Mouse (Mus musculus) lung, adult 2 months (tissue): ENCODE results near the gene Sbno2. TPM values are rescaled to one million over a fixed set of nuclear protein-coding genes. Genes with fewer than 3 reads are reported as not detected.

Source experiments
- DNase-seq: peaks from one replicate; pipeline ENCODE4 v3.0.0; 2022
- H3K4me1 ChIP-seq: fragments of 200-500 bp; 2 replicates; pipeline ENCODE4 v1.6.1; 2011; ENCODE audit warnings: low read length; ENCODE audit not compliant: control insufficient read depth, insufficient read depth
- H3K4me3 ChIP-seq: fragments of 200-500 bp; replicated peaks from 2 replicates; pipeline ENCODE3; 2011; ENCODE audit warnings: low read depth, mild to moderate bottlenecking, control low read depth, low read length; ENCODE audit errors: extremely low read depth
- CTCF ChIP-seq: fragments of 200-500 bp; IDR thresholded peaks from 2 replicates; pipeline ENCODE4 v1.5.1; 2011; ENCODE audit warnings: mild to moderate bottlenecking, low read length, control low read depth; ENCODE audit not compliant: insufficient read depth
- POLR2A ChIP-seq: fragments of 200-500 bp; IDR thresholded peaks from 2 replicates; pipeline ENCODE4 v1.6.1; 2011; ENCODE audit warnings: low read depth, mild to moderate bottlenecking, control low read depth, low read length, borderline replicate concordance; ENCODE audit errors: extremely low read depth
- WGBS: fragments of 180-500 bp; shearing (Covaris S2); methylation state at CpG from one replicate; pipeline ENCODE4 v1.1.7; 2018; 5-methylcytosine and 5-hydroxymethylcytosine counted together
- polyA plus RNA-seq: library from polyadenylated mRNA; depleted of rRNA; stranded (reverse); fragments of >200 nt; gene quantifications from 2 replicates; pipeline ENCODE4 v1.2.3, GENCODE M21; 2012

The Sbno2 gene
- polyA plus RNA-seq, 1 experiment: 85.8 TPM

DNA sequence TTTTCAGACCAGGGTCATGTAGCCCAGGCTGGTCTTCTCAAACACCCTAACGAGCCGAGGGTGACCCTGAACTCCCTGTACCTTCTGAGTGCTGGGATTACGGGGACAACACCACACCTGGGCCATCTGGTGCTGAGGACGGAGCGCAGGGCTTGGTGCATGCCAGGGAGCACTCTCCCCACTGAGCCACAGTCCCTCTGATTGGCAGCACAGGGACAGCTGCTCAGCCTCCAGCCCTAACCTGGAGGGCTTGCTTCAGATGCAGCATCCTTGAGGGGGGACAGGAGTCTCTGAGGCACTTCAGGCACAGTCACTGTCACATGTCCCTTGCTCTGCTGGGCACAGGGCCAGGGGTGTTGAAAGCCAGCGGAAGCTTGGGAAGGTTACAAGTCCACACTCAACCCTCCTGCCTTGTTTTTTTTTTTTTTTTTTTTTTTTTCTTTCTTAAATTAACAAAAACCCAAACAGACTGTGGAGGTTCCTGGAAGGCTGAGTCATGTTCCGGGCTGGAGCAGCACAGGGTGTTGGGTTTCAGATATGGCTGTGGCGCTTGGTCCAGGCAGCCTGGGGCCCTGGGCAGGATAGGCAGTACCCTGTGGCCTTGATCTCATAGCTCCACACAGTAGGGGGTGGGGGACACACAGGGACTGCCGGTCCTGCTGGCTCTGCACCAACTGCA, 34.4 kb downstream of the Sbno2 start:
- DNase-seq: peak; percentile 75
- Histone ChIP-seq H3K4me3 (no peak overlapping the region), H3K4me1 (peaks cover 45% of the 10 kb centered on the region)
- 28% methylated on average over 9 of the region's 9 CpGs for whole genome bisulfite sequencing
- no peak for TF ChIP-seq CTCF
- TF ChIP-seq POLR2A: no peak; the same call in 1 of the 2 replicates

DNA sequence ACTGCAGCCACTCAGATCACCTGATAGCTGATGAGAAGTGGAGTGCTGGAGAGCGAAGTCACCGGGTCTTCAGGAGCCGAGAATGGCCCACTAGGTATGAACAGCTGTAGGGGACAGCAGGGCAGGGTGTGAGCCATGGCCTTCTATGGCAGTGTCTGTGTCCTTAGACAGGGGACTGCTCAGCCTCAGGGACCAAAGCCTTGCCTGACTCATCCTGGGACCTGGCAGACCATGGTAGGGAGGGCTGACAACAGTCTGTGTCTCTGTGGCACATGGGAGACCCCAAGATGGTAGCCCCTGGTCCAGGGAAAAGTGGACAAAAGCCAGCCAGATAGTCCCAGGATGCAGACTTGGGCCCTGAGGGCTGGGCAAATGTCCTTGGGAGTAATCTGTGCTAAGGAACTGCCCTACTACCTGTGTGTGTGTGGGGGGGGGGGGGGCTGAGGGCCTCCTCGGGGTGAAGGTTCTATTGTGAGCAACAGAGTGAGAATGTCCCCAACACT, 35.4 kb downstream of the Sbno2 start:
- Histone ChIP-seq H3K4me1 (peaks cover 39% of the 10 kb centered on the region), H3K4me3 (no peak overlapping the region)
- TF ChIP-seq POLR2A (no peak), CTCF (no peak)
- 89% methylated on average over 4 of the region's 4 CpGs for WGBS
- no peak for DNase-seq

DNA sequence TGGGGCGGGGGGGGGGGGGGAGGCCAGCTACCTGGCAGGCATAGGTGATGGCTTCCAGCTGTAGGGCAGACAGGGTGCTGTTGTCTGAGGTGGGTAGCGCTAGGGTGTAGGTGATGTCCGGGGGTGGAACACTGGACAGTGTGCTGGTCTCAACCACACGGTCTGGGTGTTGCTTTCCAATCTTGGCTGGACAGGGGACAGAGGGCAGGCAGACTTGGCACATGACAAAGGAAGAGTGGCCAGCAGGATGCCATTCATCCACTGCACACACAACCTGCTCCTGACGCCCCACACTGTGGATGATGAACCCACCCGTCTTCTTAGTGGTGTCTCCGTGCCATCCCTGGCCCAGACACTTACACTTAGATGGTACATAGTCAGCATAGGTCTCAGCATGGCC, 36.1 kb downstream of the Sbno2 start:
- Histone ChIP-seq H3K4me3 (no peak overlapping the region), H3K4me1 (peaks cover 34% of the 10 kb centered on the region)
- TF ChIP-seq POLR2A (no peak), CTCF (no peak)
- no peak for DNase-seq
- 82% methylated on average over 6 of the region's 7 CpGs for WGBS

DNA sequence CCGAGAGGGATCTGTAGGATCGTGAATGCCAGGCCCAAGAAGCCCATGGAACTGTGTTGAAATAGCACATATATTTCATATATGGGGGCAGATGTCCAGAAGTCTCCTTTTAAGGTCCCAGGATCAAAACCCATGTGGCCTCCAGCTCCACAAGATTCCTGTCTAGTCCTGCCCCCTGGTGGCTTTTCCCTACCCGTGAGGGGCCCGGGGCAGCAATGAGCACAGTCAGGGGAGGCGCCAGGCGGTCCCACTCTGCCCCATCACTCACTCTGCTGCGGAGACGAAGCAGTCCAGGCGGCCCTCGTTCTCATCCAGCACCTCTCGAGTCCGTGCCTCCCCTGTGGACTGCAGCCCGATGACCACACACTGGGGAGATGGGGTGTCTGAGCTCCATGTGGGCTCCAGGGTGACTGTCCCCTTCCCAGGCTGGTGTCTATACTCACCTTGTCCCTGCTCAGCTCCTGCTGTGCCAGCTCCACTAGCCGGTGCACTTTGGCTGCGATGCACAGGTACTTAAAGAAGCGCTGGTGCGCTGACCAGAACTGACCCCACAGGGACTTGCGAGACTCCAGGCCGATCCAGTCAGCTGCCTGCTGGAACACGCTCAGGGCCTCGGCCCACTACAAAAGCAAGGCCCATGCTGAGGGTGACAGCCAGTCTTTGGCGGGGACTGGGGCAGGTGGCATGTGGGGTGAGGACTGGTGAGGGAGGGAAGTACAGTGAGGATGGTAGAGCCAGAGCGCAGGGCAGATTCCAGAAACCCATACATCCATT, 41.3 kb downstream of the Sbno2 start:
- WGBS: 80% methylated on average over 23 of the region's 23 CpGs
- H3K4me3 ChIP-seq: no peak overlapping the region
- no peak for DNase-seq
- H3K4me1 ChIP-seq: no peaks in the 10 kb centered on the region
- TF ChIP-seq CTCF (no peak), POLR2A (no peak)

DNA sequence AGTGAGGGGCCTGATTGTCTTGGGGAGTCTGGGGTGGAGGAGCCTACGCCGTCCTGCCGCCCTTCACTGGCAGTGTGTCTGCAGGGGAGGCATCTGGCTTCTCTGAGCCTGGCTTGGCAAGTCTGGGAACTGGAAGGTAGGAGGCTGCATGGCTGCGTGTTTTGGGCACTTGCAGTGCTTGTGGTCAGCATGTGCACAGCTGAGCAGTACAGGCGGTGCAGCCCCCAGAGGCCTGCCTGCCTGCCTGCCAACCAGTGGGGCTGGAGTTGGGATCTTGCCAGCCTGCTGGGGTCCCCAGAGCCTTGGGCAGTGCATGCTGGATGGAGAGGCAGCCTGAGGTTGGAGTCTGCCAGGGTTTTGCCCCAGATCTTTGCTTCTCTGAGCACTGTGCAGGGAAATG, 42.3 kb downstream of the Sbno2 start:
- no peak for DNase-seq
- Histone ChIP-seq H3K4me1 (no peaks in the 10 kb centered on the region), H3K4me3 (no peak overlapping the region)
- whole genome bisulfite sequencing: 94% methylated on average over 5 of the region's 5 CpGs
- TF ChIP-seq POLR2A (no peak), CTCF (no peak)

DNA sequence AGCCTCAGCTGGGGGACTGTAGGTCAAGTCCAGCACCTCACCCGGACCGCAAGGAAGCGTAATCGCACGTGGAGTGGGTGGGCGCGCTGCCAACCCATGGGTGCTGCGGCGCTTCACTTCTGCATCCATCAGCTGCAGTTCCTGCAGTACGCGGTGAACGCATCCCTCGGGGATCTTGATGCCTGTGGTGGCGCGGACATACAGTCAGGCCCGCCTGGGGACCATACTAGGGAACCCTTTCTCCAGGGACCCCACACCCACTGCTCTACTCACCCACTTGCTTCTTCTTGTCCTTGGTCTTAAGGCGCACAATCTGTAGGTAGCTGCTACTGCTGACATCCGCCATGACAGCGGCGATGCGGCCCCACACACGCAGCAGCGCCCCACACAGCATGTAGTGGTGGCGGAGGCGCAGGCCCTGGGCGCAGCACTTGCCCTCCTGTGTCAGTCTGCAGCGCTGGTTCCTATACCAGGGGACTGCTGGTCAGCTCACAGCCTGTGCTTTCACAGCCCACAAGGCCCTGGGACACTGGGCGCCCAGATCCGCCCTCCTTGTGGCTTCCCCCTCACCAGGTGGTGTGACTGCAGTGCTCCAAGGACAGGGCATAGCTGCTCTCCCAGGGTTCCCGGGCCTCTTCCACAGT, 47.6 kb downstream of the Sbno2 start:
- 73% methylated on average over 30 of the region's 30 CpGs for WGBS
- no peak for DNase-seq
- H3K4me1 ChIP-seq: peaks cover 12% of the 10 kb centered on the region

DNA sequence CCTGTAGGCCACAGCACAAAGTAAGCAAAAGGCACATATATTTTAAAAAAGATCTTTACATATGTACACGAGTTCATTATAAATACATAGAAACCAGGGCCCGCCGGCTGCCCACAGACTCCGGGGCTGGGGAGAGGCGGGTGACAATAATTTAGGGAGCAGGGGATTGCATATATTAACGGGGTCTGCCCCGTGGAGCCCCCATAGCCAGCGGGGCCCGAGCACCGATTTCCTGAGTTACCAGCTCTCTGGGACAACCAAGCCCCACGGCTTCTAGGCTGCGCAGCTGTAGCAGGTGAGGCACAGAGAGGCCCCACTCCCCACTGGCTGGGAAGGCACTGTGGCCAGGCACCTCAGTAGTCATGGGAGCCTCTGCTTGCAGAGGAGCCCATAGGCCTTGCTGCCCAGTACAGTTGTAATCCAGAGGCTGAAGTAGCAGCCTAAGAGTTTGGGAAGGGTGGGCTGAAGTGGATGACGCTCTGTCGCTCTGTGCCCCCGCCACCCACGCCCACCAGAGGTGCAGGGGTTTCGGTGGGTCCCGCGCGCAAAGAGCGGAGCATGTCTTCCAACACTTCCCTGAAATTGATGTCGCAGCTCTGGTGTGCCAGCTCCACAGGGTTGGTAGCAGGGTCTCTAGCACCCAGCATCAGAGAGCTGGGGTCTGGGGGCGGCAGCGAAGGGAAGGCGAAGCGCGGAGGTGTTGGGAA, 48.2 kb downstream of the Sbno2 start:
- TF ChIP-seq CTCF (no peak), POLR2A (0 out of 2 replicates have a peak, but pooled peaks have one; percentile 2)
- Histone ChIP-seq H3K4me3 (no peak overlapping the region), H3K4me1 (peaks cover 19% of the 10 kb centered on the region)
- DNase-seq: no peak
- WGBS: 88% methylated on average over 27 of the region's 27 CpGs

More for the DNA sequence above, 47.6 kb downstream of the Sbno2 start:
- TF ChIP-seq CTCF (no peak), POLR2A (peak; percentile 43; the same call in 1 of the 2 replicates)
- no peak overlapping the region for H3K4me3 ChIP-seq

DNA sequence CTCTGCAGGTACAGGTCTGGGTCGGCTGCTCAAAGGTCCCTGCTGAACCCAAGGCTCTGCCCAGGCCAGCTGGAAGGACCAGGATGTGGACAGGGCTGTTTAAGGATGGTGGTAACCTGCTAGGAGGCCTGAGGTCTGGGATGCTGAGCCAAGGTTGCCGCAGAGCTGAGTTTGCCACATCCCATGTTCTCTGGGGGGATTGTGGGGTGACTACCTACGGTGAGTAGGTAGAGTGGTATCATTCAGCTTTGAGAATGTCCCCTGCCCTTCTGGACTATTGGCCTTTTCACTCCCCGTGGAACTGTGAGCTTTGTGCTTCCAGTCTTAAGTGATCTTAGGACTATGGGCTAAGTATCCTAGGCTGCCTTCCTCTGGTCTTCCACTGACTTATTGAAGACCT, 48.9 kb downstream of the Sbno2 start:
- Histone ChIP-seq H3K4me3 (no peak overlapping the region), H3K4me1 (peaks cover 22% of the 10 kb centered on the region)
- WGBS: 82% methylated on average over 4 of the region's 4 CpGs
- no peak for DNase-seq
- peak; percentile 22; the same call in 1 of the 2 replicates for TF ChIP-seq POLR2A
- TF ChIP-seq CTCF: no peak

DNA sequence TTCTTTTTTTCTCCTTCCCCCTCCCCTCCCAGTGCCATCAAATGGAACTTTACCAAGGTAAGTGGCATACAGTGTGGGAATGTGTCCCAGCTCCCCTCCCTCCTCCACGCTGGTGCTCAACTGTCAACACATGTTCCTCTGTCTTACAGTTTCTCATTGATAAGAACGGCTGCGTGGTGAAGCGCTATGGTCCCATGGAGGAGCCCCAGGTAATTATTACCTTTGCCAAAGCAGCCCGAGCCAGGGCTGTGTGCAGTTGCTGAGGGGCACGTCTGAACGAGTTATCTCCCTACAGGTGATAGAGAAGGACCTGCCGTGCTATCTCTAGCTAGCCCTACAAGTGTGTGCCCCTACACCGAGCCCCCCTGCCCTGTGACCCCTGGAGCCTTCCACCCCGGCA, 49.5 kb downstream of the Sbno2 start:
- no peak for DNase-seq
- WGBS: 64% methylated on average over 9 of the region's 10 CpGs
- H3K4me3 ChIP-seq: no peak overlapping the region
- no peak for TF ChIP-seq POLR2A
- no peak for TF ChIP-seq CTCF
- peaks cover 27% of the 10 kb centered on the region for H3K4me1 ChIP-seq
